ENCODE assay signal across 7 mouse cellular contexts in genomic region chr6:71673166-71673565, GRCm38 (mm10).
DNase-seq lines count a peak whose midpoint lies in the region.

No protein-coding gene starts in this region.

- DNase-seq in ovary, postnatal 36 days (ENCODE audit: low spot score) = peak; percentile 34
- DNase-seq in ovary, postnatal 10 days (ENCODE audit: low spot score) = no peak
- DNase-seq in T-cell, adult 2 months (ENCODE audit: low spot score) = peak; percentile 16
- peak; percentile 24 for DNase-seq in kidney, postnatal 10 days
- DNase-seq in thymus, postnatal 10 days (ENCODE audit: low spot score in 2 of 2) = peak; percentile 10 to 49
- no peak for DNase-seq in frontal cortex, postnatal 25 days (ENCODE audit: low spot score in 2 of 2)
- no peak for DNase-seq in cerebellum, adult 8-10 months

Comparison
In these comparisons a context has a peak if more than half of its experiments do, and no peak if none do; other contexts are left out.
1. DNase-seq: peak in ovary, postnatal 36 days (single experiment), T-cell, adult 2 months (single experiment), kidney, postnatal 10 days (single experiment) and thymus, postnatal 10 days (2 of 2); none in ovary, postnatal 10 days (single experiment), frontal cortex, postnatal 25 days (0 of 2) and cerebellum, adult 8-10 months (single experiment).